Mouse (Mus musculus) kidney, postnatal 4 days (tissue): ENCODE data around the gene Isy1.

Experiments used
- DNase-seq, 2 experiments: peaks; one replicate each; pipeline ENCODE4 v3.0.0; 2021; ENCODE audit warnings: mixed read lengths in 2 of 2

Gene Isy1

DNA sequence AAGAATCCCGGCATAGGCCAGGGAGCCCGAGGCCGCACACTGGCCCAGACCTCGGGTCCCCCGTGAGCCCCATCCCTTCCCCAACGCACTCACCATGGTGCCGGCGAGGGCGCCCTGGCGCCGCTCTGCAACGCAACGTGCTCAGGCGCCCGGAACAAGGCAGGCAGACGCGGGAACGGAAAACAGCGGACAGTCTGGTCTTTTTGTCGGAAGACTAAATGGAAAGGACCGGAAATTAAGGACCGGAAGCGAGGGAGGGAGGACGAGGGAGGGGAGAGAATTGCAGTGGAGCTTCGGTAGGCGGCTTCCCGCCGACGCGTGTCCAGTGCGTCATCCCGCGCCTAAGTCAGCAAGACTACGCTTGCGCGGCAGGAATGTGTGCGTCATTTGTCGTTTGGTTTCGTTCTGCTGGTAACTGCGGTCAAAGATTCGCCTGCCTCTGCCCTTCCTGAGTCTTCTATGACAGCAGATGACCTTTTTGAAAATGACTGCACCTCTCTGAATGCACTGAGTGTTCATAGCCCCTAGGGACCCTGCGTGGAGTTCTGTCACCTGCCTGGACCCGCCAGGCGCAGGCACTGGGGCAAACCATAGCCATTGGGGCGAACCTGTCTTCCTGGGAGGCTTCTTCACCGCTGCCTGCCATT is at the start of gene Isy1:
Isy1 (minus strand) TSS at position 248 of the 647 bp plus-strand sequence.
- DNase-seq, result peak; percentile 93 to 96

DNA sequence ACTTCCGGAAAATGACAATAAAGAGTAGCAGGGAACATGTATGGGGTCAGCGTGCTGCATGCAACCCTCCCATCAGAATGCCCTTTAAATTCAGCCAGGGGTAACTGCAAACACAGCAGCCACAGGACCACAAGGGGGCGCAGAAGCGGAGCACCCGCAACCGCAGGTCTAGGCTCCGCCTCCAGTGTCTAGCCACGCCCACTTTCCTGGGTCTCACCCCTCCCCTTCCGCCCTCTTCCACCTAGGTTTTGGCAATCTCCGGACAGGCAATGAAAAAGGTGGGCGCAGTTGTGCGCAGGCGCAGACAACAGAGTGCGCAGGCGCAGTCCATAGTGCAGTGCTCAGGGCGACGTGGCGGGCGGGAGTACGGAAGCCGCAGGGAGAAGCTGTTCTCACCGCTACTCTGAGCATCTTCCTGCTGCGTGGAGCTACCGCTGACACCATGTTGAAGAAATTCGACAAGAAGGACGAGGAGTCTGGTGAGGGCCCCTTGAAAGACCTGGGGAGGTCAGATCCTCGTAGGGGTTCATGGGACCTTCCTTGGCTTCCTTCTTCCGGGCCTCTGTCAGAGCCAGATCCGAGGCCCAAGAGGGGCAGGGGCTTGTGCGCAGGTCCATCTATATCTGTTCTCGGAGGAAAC is 49.1 kb upstream of the Isy1 start, which contains the start of gene Copg1:
Copg1 (plus strand) TSS at position 221 of the 640 bp plus-strand sequence.
- DNase-seq, result peak; percentile 100

DNA sequence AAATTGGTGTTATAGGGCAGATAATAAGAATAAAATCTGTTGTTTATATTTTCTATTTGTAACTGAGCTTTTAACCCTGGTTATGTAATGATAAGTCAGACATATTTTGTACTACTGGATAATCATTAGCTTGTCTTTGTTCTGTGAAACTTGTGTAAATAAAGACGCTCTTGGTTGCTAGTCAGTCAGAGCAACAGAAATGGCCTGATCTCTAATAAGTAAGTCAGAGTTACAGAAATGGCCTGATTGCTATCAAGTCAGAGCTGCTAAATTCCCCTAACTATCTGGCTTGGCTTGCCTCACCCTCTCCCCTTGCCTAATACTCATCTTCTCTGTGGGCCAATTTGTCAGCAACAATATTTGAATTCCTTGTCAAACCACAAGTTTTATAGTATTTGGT is 48.1 kb upstream of the Isy1 start:
- no peak for DNase-seq

DNA sequence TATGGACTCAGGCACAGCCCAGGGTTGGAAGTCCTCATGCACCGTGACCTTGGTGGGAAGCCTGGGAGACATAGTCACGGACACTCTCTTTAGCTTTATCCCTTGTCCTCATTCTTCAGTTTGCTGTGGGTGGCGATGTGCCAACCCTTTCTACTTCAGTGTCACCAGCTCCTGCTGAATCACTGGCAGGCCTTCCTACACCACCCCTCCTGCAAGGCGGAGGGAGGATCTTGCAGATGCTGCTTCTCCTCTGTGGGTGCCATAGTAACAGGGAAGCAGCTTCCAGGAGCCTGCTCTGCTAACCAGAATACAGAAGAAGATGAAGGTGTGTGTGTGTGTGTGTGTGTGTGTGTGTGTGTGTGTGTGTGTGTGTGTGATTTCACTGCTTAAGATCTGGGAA is 44.2 kb upstream of the Isy1 start:
- DNase-seq, result no peak

DNA sequence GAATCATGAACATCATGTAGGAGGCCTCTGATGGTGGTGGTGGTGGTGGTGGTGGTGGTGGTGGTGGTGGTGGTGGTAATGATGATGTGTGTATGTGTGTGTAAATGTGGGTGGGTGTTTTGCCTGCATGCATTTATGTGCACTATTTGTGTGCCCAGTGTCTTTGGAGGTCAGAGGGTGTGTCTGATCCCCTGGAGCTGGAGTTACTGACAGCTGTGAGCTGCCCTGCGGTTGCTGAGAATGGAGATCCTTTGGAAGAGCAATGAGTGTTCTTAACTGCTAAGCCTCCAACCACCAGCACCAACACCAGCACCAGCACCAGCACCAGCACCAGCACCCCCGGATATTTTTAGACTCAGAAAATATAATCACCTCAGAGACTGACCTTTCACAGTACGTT is 43.6 kb upstream of the Isy1 start:
- no peak for DNase-seq

DNA sequence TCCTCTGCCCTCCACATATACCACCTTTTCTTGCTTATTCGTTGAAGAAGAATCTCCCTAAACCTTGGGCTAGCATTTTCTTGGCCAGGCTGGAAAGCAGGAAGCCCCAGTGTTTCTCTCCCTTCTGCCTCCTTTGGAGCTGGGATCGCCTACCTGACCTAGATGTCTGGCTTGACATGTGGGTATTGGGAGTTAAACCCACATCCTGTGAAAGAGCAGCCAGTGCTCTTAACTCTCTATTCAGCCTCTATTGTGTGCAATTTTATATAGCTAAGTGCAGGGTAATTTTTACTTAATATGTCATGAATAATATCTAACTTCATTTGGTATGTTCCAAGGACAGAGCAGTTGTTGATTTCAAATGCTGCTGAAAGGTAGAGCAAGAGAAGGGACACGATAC is 41.0 kb upstream of the Isy1 start:
- no peak for DNase-seq

DNA sequence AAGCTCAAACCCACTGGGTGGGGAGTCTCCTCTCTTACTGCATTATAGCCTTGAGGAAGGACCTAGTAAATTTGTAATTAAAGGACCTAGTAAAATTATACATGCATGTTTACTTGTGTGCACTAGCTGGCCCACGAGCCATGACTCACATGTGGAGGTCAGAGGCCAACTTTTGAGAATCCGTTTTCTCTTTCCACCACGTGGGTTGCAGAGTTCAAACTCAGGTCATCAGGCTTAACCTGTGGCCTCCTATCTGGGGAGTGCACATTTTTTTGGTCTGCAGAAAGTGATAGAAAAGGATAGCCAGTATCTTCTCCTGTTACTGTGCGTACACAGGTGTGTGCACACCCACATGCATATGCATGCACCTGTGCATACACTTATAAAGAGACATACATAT is 40.4 kb upstream of the Isy1 start:
- no peak for DNase-seq

DNA sequence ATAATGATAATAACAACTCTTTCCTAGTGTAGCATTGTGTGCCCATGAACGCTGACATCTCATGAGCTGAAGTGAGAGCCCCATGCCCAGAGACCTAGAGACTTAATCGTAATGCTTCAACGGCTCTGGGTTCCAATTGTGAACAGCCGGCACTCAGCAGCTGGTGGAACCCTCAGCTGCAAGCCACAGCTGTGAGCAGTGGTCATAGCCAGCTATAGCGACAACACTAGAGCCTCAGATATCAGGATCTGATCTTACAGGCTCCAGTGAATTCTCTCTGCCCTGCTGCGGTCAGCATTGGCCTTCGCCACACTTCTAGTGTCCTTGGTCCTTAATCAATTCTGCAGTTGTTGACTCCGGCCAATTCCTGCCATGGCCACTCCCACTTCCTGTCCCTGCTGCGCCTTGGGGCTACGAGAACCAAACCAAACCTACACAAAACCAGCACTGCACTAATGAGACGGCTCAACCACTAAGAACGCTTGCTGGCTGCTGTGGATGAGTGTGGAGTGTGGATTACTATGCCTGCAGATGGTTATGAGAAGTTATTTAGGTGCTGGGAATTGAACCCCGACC is 37.6 kb upstream of the Isy1 start:
- DNase-seq, result peak; percentile 70 to 78

DNA sequence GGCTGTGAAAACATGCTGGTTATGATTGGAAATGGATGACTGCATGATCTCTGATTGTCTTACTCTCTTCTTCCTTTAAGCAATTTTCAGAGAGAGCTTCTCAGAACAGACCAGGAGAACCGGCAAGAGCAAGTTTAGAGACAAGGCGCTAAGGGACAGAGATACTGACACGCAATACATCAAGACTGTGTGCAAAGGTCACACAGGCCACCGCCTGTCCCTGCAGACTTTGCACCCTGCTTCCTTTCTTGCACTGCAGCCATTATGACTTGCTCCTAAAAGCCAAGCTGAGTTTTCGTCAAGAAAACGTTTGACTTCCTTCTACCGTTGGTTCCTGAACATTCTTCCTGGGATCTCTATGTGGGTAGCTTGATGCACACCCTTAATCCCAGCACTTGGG is 37.0 kb upstream of the Isy1 start:
- no peak for DNase-seq

DNA sequence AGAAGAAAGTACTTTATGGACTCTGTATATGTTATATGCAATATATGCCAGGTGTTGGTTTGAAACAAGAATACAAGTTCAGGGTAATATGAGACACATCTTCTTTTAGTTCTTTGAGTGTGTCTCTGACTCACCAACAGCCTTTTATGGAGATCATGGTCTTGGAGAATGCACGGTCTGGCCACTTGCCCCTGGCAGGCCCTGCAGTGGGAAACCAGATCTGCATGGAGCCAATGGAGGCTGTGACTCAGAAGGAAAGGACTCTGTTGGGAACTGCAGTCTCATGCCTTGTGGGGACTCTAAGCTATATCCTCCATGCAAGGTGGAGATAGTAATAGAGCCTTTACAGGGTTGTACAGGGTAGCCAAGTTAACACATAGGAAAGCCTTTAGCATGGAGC is 36.5 kb upstream of the Isy1 start:
- DNase-seq, result no peak

DNA sequence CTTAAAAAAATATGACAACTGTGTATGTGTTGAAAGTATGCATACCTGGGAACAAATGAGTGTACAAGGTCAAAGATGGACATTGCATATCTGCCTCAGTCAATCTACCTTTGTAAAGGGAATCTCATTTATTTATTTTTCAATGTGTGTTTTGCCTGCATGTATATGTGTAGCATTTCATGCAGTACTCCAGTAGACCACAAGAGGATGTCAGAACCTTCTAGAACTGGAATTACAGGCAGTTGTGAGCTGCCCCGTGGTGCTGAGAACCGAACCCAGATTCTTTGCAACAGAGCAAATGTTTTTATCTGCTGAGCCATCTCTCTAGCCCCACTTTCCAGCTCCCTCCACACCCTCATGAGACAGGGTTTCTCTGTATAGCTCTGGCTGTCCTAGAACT is 35.4 kb upstream of the Isy1 start:
- DNase-seq, result no peak

DNA sequence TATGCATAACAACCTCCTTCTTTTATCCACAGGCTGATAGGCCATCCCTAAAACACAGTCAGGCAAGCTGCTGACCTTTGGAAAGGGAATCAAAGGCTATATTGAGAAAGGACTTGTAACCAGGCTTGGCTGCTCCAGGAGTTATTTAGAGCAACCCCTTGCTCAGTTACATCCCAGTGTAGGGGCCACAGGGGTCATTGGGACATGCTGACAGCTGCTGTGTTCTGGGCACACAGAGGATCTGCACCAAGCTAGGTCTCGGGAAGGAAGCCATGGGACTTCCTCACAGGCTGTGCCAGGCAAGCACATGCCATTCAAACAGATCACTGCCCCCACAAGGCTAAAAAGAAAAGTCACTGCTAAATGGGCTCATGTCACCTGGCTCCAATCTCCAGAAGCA is 34.5 kb upstream of the Isy1 start:
- DNase-seq, result no peak

DNA sequence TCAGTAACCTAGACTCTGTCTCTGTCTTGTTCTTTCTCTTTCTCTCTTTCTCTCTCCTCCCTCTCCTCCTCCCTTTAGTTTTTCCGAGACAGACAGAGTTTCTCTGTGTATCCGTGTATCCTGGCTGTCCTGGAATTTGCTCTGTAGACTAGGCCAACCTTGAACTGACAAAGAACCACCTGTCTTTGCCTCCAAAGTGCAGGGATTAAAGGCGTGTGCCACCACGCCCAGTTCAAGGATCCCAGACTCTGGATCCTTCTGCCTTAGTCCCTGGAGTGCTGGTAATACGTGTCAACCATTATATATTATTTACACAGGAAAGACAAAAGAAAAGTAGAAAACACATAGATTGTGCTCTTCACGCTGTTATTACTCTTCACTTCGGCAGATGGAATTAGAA is 32.6 kb upstream of the Isy1 start:
- DNase-seq, result no peak

DNA sequence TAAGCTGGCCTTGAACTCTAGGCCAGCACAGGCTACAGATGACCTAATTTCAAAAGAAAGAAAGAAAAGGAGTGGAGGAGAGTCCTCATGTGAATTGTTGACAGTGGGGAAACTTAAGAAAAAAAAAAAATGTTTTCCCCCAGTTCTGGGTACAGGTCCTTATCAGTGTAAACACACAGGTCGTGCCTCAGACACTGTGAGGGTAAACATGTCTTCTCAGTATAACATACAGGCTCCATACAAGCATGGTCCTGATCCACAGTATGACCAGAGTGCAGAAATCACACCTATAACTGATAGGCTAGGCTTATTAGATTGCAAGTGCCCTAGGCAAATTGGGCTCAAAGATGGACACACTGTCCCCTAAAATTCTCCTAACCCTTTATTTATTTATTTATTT is 31.8 kb upstream of the Isy1 start:
- DNase-seq, result no peak

DNA sequence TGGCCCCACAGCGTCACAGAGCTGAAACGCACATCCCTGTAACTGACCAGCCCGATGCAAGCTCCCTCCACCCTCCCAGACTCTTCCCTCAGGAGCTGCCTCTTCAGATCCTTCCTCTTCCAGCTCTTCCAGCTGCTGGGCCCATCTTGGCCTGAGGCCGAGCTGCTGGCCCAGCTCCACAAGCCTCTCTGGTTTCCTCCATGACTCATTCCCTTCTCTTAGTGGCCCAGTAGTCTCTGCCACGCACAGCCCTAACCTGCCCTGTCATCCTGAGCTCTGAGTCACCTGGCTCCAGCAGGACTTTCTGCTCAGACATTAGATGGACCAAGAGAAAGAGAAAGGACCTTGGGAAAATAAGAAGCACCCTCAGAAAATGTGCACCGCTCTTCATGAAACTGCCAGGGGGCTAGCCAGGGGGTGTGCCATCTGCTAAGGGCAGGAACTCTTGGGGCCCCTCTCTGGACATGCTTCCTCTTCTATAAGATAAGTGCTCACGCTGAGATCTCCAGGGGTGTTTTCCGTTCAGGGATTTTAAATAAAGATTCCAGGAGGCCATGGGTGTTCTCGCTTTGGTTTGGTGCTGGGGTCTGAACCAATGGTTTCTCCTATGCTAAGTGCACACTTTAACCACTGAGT is 30.4 kb upstream of the Isy1 start:
- peak; percentile 77 to 83 for DNase-seq

DNA sequence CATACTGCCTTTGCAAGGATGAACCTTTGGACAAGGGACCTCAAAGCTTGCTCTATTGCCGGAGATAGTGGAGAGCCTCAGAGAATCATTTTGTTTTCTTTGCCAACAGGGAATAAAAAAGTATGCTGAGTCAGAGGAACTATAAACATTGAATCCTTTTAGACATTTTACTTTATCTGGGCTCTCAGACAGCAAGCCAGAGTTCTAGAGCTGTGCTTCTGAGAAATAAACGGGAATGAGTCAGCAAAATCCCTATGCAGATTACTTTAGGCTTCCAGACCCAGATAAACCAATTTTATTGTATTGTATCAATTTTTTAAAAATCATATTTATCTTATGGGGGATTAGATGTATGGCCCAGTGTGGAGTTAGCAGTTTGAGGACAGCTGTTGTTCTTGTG is 28.7 kb upstream of the Isy1 start:
- DNase-seq, result no peak

DNA sequence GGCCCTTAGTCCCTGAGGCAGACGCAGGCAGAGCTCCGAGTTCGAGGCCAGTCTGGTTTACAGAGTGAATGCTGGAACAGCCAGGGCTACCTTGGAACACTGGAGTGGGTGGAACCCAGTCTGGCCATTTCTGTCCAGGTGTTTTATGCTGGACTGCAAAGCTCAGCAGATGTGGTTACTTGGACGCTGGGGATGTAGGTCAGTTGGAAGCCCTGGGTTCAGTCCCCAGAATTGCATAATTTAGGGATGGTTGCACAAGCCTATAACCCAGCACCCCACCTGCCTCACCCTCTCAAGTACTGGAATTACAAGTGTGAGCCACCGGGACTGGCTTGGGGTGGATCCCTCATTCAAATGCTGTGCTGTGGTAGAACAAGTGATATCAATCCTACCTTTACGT is 27.6 kb upstream of the Isy1 start:
- no peak for DNase-seq

DNA sequence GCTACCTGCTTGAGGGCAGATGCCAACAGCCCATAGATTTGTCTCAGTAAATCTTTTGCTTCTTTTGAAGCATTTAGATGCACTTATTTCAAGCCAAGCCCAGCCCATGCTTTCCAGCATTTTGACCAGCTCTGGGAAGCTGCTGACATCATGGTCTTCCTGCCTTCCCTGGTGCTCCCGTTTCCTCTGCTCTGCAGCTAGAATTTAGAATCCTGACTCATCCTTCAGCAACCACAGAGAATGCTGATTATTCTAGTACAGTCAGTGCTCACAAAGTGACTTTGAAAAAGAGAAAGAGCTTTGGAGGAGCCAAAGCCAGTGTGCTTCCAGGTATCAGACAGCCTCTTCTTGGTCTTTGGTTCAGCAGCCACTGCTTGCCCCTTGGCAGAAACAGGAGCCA is 18.5 kb upstream of the Isy1 start:
- no peak for DNase-seq

DNA sequence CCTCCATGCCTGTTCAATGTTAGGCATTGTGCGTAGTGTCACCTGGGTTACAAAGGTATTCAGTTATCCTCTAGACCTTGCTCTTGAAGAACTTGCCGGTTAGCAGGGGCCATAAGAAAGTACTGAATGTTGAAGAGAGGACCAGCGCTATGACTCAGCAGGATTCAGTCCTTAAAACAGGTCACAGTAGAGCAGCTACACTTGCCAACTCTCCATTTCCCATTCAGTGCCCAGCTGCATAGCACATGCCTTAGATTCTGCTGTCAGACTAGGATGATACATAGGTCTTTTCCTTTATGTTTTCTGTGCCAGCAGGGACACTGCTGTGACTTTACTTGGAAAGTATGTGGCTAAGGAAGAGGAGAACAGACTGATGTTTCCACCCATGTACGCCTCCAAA is 14.8 kb upstream of the Isy1 start:
- no peak for DNase-seq

DNA sequence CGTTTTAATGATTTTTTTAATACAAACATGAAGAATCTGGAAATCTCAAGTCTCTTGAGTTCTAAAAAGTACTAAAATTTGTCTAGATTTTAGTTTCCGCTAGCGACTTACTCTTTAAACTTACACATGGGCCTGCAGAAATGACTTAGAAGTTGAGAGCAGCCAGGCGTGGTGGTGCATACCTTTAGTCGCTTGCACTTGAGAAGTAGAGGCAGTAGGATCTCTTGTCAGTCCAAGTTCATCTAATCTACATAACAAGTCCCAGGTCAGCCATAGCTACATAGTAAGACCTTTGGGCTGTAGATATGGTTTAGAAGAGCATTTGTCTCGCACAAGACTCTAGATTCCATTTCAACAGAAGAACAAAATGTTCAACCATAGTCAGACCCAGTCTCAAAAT is 13.3 kb upstream of the Isy1 start:
- no peak for DNase-seq

DNA sequence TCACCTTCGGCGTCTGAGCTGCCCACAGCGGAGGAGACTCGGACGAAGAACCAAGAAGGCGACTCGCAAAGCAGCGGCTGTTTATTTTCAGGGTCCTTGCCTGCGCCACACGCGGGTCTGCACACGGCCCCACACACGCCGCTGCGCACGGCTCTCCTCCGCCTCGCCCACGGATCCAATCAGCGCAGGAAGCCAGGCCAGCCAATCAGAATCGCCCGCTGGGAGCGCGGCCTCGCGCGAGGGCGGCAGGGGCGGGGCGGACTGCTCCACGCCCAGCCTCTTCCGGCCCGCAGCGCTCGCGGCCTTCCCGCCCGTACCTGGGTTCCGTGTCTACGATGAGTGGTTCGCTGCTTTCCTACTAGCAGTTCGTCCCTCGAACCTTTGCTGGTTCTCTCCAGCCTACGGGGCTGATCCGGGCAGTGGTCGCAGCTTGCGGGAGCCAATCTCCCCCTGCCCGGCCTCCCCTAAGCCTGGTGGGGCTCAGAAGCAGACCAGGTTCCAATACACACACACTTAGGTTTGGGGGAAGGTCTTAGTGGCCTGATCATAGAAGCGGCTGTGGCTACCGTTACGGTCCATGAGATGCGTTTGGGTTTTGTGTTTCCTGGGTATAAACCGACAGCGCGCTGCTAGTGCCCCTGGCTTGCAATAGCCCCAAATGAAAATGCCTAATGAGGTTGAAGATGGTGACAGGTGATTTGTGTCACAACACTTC is 12.5 kb upstream of the Isy1 start, which contains the start of gene Cnbp:
Cnbp (minus strand) TSS at position 207 of the 715 bp plus-strand sequence.
- DNase-seq, result peak; percentile 98 to 99

DNA sequence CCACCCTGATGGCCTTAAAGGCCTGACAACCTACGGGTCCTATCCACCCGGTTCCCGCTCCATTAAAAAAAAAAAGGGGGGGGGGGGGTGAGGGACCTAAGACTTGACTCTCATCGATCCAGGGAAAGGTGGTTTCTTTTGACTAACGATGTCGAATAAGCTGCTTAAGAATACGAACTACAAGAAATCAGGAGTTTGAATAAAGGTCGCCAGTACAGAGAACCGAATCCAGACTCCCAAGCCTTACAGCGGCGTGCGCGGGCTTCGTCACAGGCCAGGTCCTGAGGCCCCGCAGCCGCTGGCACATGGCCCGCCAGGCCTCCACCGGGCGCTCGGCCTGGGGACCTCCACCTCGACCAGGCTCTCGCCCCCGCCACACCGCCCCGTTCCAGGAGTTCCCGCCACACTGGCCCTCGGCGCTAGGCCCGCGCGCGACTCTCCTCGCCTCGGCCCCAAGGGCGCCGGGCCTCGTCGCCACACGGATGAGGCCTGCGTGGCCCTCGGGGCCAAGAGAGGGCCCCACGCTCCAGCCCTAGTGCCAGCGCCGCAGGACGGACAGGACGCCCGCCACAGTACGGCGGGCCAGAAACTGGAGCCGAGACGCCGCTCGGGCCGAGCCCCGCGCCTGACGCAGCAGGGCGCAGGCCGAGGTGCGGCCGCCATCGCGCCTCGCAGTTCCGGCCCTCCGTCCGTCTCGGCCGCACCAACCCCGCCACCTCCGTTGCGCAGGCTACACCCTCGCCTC is 11.7 kb upstream of the Isy1 start:
- DNase-seq, result peak; percentile 64 to 79

DNA sequence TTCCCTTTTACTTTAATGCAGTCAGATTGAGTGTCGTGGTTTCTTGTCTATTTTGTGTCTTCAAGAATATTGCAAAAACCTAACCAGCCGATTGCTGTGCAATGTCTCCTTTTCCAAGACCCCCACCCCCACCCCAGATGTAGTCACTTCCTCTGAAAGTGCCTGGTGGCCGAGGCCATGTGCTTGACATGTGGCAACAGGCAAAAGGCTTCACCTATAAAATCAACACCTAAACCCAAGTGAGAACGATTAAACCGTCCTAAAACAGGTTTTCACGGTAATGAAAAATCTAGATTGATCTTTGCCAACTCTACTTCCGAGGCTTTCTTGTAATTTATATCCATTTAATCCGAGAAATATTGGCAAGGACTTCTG is 11.2 kb upstream of the Isy1 start:
- DNase-seq, result peak in 1 of 2 experiments; percentile 44
